Mouse (Mus musculus) thymus, adult 2 months (tissue): Measurements from ENCODE around the gene Lat2.

Experiments
- CTCF ChIP-seq: fragments of 200-500 bp; IDR thresholded peaks from 2 replicates; pipeline ENCODE4 v1.5.1; 2012; ENCODE audit warnings: mild to moderate bottlenecking, control low read depth, low read length, moderate library complexity, borderline replicate concordance; ENCODE audit not compliant: control insufficient read depth, poor library complexity, insufficient read depth; ENCODE audit errors: extremely low read depth
- POLR2A ChIP-seq: fragments of 200-500 bp; IDR thresholded peaks from 2 replicates; pipeline ENCODE4 v1.6.1; 2012; ENCODE audit warnings: mild to moderate bottlenecking, low read length, control low read depth, moderate library complexity; ENCODE audit not compliant: control insufficient read depth, poor library complexity, insufficient read depth; ENCODE audit errors: extremely low read depth

- no peak for TF ChIP-seq CTCF
- TF ChIP-seq POLR2A, result no peak
Measured at GRCm38 (mm10) chr5:134613727-134614126, 1.1 kb downstream of the Lat2 start.
